Mouse (Mus musculus) testis, adult 10 weeks (tissue): ENCODE results near the gene Olfr215. TPM values are rescaled to one million over a fixed set of nuclear protein-coding genes. Genes with fewer than 3 reads are reported as not detected.

Experiments
- polyA plus RNA-seq: library from polyadenylated mRNA; stranded (reverse); fragments of 350-450 nt; fragmentation: Illumina TruSeq; extraction: RNeasy Lipid Tissue Mini Kit (QIAGEN cat#74804); gene quantifications from one replicate; pipeline ENCODE4 v1.2.3, GENCODE M21; 2014; ENCODE audit warnings: low read depth, low replicate concordance

Olfr215 gene
- polyA plus RNA-seq, result 0.32 TPM

GRCm38 (mm10) chr6:116584095-116584494, at the start of gene Olfr215:
Gene Olfr215, minus strand, starts transcription at chr6:116584195.

GRCm38 (mm10) chr6:116628539-116629171, 44.7 kb upstream of the Olfr215 start, which contains the start of gene Zfp422:
Gene Zfp422, minus strand, starts transcription at chr6:116628999.

GRCm38 (mm10) chr6:116553935-116554334, 30.1 kb downstream of the Olfr215 start, which contains the start of gene Olfr214:
Gene Olfr214, plus strand, starts transcription at chr6:116554235.

GRCm38 (mm10) chr6:116550841-116551240, 33.2 kb downstream of the Olfr215 start, which contains the start of gene Gm5580:
Gene Gm5580, plus strand, starts transcription at chr6:116551141.

GRCm38 (mm10) chr6:116538156-116538555, 45.8 kb downstream of the Olfr215 start, which contains the start of gene Olfr213:
Gene Olfr213, plus strand, starts transcription at chr6:116538456.

Other genes with a start within 250 kb of the Olfr215 start
- gene March8, start 246.2 kb downstream of the Olfr215 start, polyA plus RNA-seq, result 37.5 TPM
- gene Alox5, start 123.0 kb downstream of the Olfr215 start, polyA plus RNA-seq, result 0.34 TPM
- gene Olfr211, start 95.1 kb downstream of the Olfr215 start, polyA plus RNA-seq, result not detected
- 2.0 TPM for gene Olfr212, start 77.7 kb downstream of the Olfr215 start, polyA plus RNA-seq
- gene Olfr213, start 45.7 kb downstream of the Olfr215 start, polyA plus RNA-seq, result not detected
- gene Gm5580, start 33.1 kb downstream of the Olfr215 start, polyA plus RNA-seq, result not detected
- gene Olfr214, start 30.0 kb downstream of the Olfr215 start, polyA plus RNA-seq, result not detected
- 12.4 TPM for gene Zfp422, start 44.8 kb upstream of the Olfr215 start, polyA plus RNA-seq
- not detected for gene Depp1, start 66.4 kb upstream of the Olfr215 start, polyA plus RNA-seq
- gene Rassf4, start 89.8 kb upstream of the Olfr215 start, polyA plus RNA-seq, result 5.6 TPM
- gene Tmem72, start 132.7 kb upstream of the Olfr215 start, polyA plus RNA-seq, result 0.11 TPM